In the genomic region with DNA sequence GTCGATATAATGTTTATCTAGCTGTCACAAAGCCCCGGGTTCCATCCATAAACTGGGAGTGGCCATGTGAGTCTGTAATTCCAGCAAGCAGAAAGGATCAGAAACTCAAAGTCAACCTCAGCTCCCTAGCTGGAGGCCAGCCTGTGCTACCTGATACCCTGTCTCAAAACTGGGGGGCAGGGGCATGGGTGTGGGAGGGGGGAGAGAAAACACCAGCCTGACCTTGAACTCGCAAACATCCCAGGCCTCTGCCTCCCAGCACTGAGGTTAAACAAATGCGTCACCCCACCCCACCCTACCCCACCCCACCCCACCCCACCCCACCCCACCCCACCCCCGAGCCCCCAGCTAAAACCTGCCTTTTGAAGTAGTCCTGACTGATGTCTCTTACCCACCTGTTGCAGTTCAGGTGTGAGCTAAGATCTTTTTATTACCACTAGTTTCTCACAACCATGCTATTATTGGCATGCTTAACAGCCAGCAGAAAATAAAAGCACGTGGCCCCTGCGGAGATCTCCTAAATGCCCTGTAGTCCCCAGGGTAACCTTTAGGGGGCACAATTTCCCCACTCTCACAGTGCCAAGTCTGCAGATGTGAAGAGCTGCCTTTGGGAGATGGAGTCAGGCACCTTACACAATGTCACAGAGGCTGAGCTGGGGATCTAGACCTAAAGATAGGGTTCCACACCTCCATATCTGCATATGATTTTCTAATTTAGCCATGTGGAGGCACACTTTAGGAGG, we compare ENCODE assay signal across 9 mouse cellular contexts. TPM values are rescaled to one million over a fixed set of nuclear protein-coding genes. Genes with fewer than 3 reads are reported as not detected.
DNase-seq lines count a peak whose midpoint lies in the region; ATAC-seq and TF ChIP-seq lines count a peak whose summit lies in the region.
"Had no signal": no experiment of that assay in that cellular context is flagged by ENCODE, and none has a peak within 500 bp of the region (broad histone marks: within the 10 kb centered on the region; RNA-seq: fewer than 3 reads in every experiment).

No protein-coding gene starts in this region.

- no peak for ATAC-seq in heart, postnatal 0 days (ENCODE audit: insufficient read depth, low read depth)

- 0 out of 2 replicates have a peak overlapping the region, but pooled peaks have one; percentile 20 for H3K9ac ChIP-seq in MEL (ENCODE audit: control insufficient read depth, low read depth, low read length, poor library complexity, severe bottlenecking)
- no peak overlapping the region for H3K9ac ChIP-seq in heart, postnatal 0 days (replicated peaks; ENCODE audit: low read depth, low read length)
- H3K9ac ChIP-seq: stomach, embryonic 15.5 days had no signal

- no peaks in the 10 kb centered on the region for H3K79me2 ChIP-seq in MEL (ENCODE audit: control insufficient read depth, insufficient read depth, low read length, poor library complexity)

- TF ChIP-seq RAD21 in MEL (IDR thresholded peaks at IDR 0.05; ENCODE audit: low read depth, low read length) = peak; percentile 94

- H3K27ac ChIP-seq in layer of hippocampus, adult 2 months = no peak overlapping the region
- no peak overlapping the region for H3K27ac ChIP-seq in MEL (ENCODE audit: control insufficient read depth, low read depth, low read length)
- H3K27ac ChIP-seq in cerebellum, adult 2 months (ENCODE audit: insufficient read depth, low read length) = no peak overlapping the region
- H3K27ac ChIP-seq in heart, postnatal 0 days (ENCODE audit: low read depth) = no peak overlapping the region
- H3K27ac ChIP-seq in limb, embryonic 10.5 days = no peak overlapping the region
- H3K27ac ChIP-seq: stomach, embryonic 15.5 days had no signal

- DNase-seq in layer of hippocampus, adult 2 months (ENCODE audit: low spot score in 2 of 2) = peak in 1 of 2 experiments; percentile 53
- no peak for DNase-seq in layer of hippocampus, postnatal 36 days
- peak; percentile 87 for DNase-seq in MEL (ENCODE audit: low read depth, low spot score)
- DNase-seq in cerebellum, adult 2 months = peak; percentile 21 to 51
- DNase-seq in heart, postnatal 0 days (ENCODE audit: low spot score) = peak; percentile 11
- DNase-seq in limb, embryonic 10.5 days (ENCODE audit: low spot score) = peak; percentile 69
- DNase-seq in naive thymus-derived CD4-positive, alpha-beta T cell, adult 2 months (ENCODE audit: low read depth) = peak; percentile 92
- DNase-seq in thymus, postnatal 4 days = peak; percentile 87

- peaks cover 0 to 6% of the 10 kb centered on the region in 2 experiments; a peak in 1 of 4 replicates for H3K4me1 ChIP-seq in MEL (ENCODE audit: control insufficient read depth in 1 of 2, insufficient read depth in 2 of 2, low read length in 2 of 2)
- H3K4me1 ChIP-seq in cerebellum, adult 2 months (ENCODE audit: control insufficient read depth, insufficient read depth, low read length) = 0 out of 2 replicates have a peak, but pooled peaks cover 2% of the 10 kb centered on the region
- H3K4me1 ChIP-seq in heart, postnatal 0 days (ENCODE audit: control insufficient read depth, insufficient read depth) = 0 out of 2 replicates have a peak, but pooled peaks cover 7% of the 10 kb centered on the region
- H3K4me1 ChIP-seq in limb, embryonic 10.5 days = peaks cover 27% of the 10 kb centered on the region

- no peaks in the 10 kb centered on the region for H3K27me3 ChIP-seq in MEL (ENCODE audit: control insufficient read depth in 1 of 2, insufficient read depth in 2 of 2, low read length in 2 of 2)
- H3K27me3 ChIP-seq in cerebellum, adult 2 months (ENCODE audit: control insufficient read depth, insufficient read depth, low read length) = peaks cover 3% of the 10 kb centered on the region; the same call in 1 of the 2 replicates
- H3K27me3 ChIP-seq in heart, postnatal 0 days (ENCODE audit: control insufficient read depth, insufficient read depth, low read length) = peaks cover 10% of the 10 kb centered on the region; the same call in 1 of the 2 replicates
- peaks cover 3% of the 10 kb centered on the region; the same call in 1 of the 2 replicates for H3K27me3 ChIP-seq in limb, embryonic 10.5 days (ENCODE audit: low read depth, poor library complexity, severe bottlenecking)
- H3K27me3 ChIP-seq: stomach, embryonic 15.5 days had no signal

- H3K36me3 ChIP-seq in MEL (ENCODE audit: control insufficient read depth in 1 of 2, insufficient read depth in 2 of 2, low read length in 2 of 2) = no peaks in the 10 kb centered on the region; a peak in 1 of 4 replicates
- no peaks in the 10 kb centered on the region for H3K36me3 ChIP-seq in heart, postnatal 0 days (replicated peaks; ENCODE audit: control insufficient read depth, insufficient read depth, low read length)
- H3K36me3 ChIP-seq in limb, embryonic 10.5 days = no peaks in the 10 kb centered on the region
- H3K36me3 ChIP-seq: stomach, embryonic 15.5 days had no signal

- no peak overlapping the region for H3K4me2 ChIP-seq in heart, postnatal 0 days (ENCODE audit: low read depth, low read length)
- H3K4me2 ChIP-seq: stomach, embryonic 15.5 days had no signal

- 40% methylated on average over 7 of the region's 7 CpGs for WGBS in cerebellum, adult 2 months
- 23% methylated on average over 7 of the region's 7 CpGs for WGBS in heart, postnatal 0 days
- 27% methylated on average over 7 of the region's 7 CpGs for WGBS in limb, embryonic 10.5 days

- no peak overlapping the region for H3K4me3 ChIP-seq in layer of hippocampus, adult 2 months
- H3K4me3 ChIP-seq in MEL (ENCODE audit: control insufficient read depth in 1 of 2, insufficient read depth in 1 of 2, low read depth in 2 of 2, low read length in 2 of 2) = no peak overlapping the region
- H3K4me3 ChIP-seq in cerebellum, adult 2 months (replicated peaks; ENCODE audit: insufficient read depth, low read depth, low read length) = no peak overlapping the region
- H3K4me3 ChIP-seq in heart, postnatal 0 days (ENCODE audit: low read depth, low read length) = no peak overlapping the region
- H3K4me3 ChIP-seq in limb, embryonic 10.5 days = no peak overlapping the region
- H3K4me3 ChIP-seq: stomach, embryonic 15.5 days had no signal

- H3K9me3 ChIP-seq in MEL (replicated peaks; ENCODE audit: insufficient read depth, low read length) = no peaks in the 10 kb centered on the region
- no peaks in the 10 kb centered on the region for H3K9me3 ChIP-seq in heart, postnatal 0 days (replicated peaks; ENCODE audit: control insufficient read depth, low read length)
- no peaks in the 10 kb centered on the region for H3K9me3 ChIP-seq in limb, embryonic 10.5 days (replicated peaks)
- H3K9me3 ChIP-seq: stomach, embryonic 15.5 days had no signal

- no peak for TF ChIP-seq EP300 in MEL (IDR thresholded peaks at IDR 0.05; ENCODE audit: low read depth in 1 of 2, low read length in 2 of 2)
- TF ChIP-seq EP300 in heart, postnatal 0 days (IDR thresholded peaks at IDR 0.05; ENCODE audit: low read depth) = no peak

- no peak for TF ChIP-seq POLR2A in MEL (IDR thresholded peaks at IDR 0.05; ENCODE audit: control insufficient read depth in 1 of 2, insufficient read depth in 1 of 2, low read depth in 1 of 2, low read length in 2 of 2, poor library complexity in 1 of 2)
- no peak for TF ChIP-seq POLR2A in cerebellum, adult 2 months (IDR thresholded peaks at IDR 0.05; ENCODE audit: borderline replicate concordance, insufficient read depth, low read length)

- peak; percentile 81 for TF ChIP-seq CTCF in layer of hippocampus, adult 2 months (conservative IDR thresholded peaks at IDR 0.05)
- peak; percentile 73 to 95 (median 94) for TF ChIP-seq CTCF in MEL (IDR thresholded peaks at IDR 0.05 in 2 of 3, conservative IDR thresholded peaks at IDR 0.05 in 1 of 3; ENCODE audit: control insufficient read depth in 1 of 3, insufficient read depth in 1 of 3, low read depth in 2 of 3, low read length in 3 of 3, poor library complexity in 1 of 3, severe bottlenecking in 1 of 3)
- peak; percentile 41; the same call in 1 of the 2 replicates for TF ChIP-seq CTCF in cerebellum, adult 2 months (IDR thresholded peaks at IDR 0.05; ENCODE audit: borderline replicate concordance, insufficient read depth, low read depth, low read length)
- TF ChIP-seq CTCF in heart, postnatal 0 days (IDR thresholded peaks at IDR 0.05; ENCODE audit: low read depth) = peak; percentile 48

RNA-seq across cellular contexts. Expression of a gene that starts 1.4 kb away (rescaled TPM):
- total RNA-seq in layer of hippocampus, adult 2 months (2021) = 10 to 100 TPM; 19.6 to 23.3 TPM
- total RNA-seq in layer of hippocampus, postnatal 36 days (2021) = 10 to 100 TPM; 13.9 to 17.7 TPM
- 0.16 and 0.27 TPM in 2 replicates for total RNA-seq in MEL (2012; rRNA removed)
- polyA plus RNA-seq in MEL (2012; ENCODE audit: insufficient read depth in 1 of 2, insufficient read length in 2 of 2, low read depth in 1 of 2, low replicate concordance in 2 of 2, missing spikeins in 1 of 2) = under 1 TPM in 1 of 2 experiments, not detected in 1; 0.54 TPM
- 9.5 and 12.1 TPM in 2 replicates for polyA plus RNA-seq in cerebellum, adult 2 months (2012; rRNA removed)
- 0.08 and 0.15 TPM in 2 replicates for total RNA-seq in heart, postnatal 0 days (2014; rRNA removed; ENCODE audit: low replicate concordance)
- polyA plus RNA-seq in heart, postnatal 0 days (2015; fragmentation: Nextera tagmentation; extraction: Ambion mirVana) = 0.04 TPM in 1 of 2 replicates, not detected in the other
- polyA plus RNA-seq in limb, embryonic 10.5 days (2016; fragmentation: Nextera tagmentation; extraction: Ambion mirVana) = 1.8 and 2.2 TPM in 2 replicates

RNA-seq across cellular contexts. Expression of a gene that starts 8.3 kb away (rescaled TPM):
- total RNA-seq in layer of hippocampus, adult 2 months (2021) = under 1 TPM; 0.91 to 0.97 TPM
- total RNA-seq in layer of hippocampus, postnatal 36 days (2021) = 1 to 10 TPM; 1.1 to 1.7 TPM
- total RNA-seq in MEL (2012; rRNA removed) = 0.46 and 0.56 TPM in 2 replicates
- polyA plus RNA-seq in MEL (2012; ENCODE audit: insufficient read depth in 1 of 2, insufficient read length in 2 of 2, low read depth in 1 of 2, low replicate concordance in 2 of 2, missing spikeins in 1 of 2) = 1 to 10 TPM in 1 of 2 experiments, not detected in 1; 1.9 TPM
- polyA plus RNA-seq in cerebellum, adult 2 months (2012; rRNA removed) = 1.2 and 1.5 TPM in 2 replicates
- total RNA-seq in heart, postnatal 0 days (2014; rRNA removed; ENCODE audit: low replicate concordance) = 0.19 and 1.9 TPM in 2 replicates
- polyA plus RNA-seq in heart, postnatal 0 days (2015; fragmentation: Nextera tagmentation; extraction: Ambion mirVana) = 0.18 and 0.79 TPM in 2 replicates
- 0.60 and 0.70 TPM in 2 replicates for polyA plus RNA-seq in limb, embryonic 10.5 days (2016; fragmentation: Nextera tagmentation; extraction: Ambion mirVana)

RNA-seq across cellular contexts. Expression of a gene that starts 29.7 kb away (rescaled TPM):
- 10 to 100 TPM; 28.1 to 29.3 TPM for total RNA-seq in layer of hippocampus, adult 2 months (2021)
- 10 to 100 TPM; 30.0 to 32.1 TPM for total RNA-seq in layer of hippocampus, postnatal 36 days (2021)
- 11.2 and 14.3 TPM in 2 replicates for total RNA-seq in MEL (2012; rRNA removed)
- 10 to 100 TPM in 1 of 2 experiments, not detected in 1; 32.0 TPM for polyA plus RNA-seq in MEL (2012; ENCODE audit: insufficient read depth in 1 of 2, insufficient read length in 2 of 2, low read depth in 1 of 2, low replicate concordance in 2 of 2, missing spikeins in 1 of 2)
- polyA plus RNA-seq in cerebellum, adult 2 months (2012; rRNA removed) = 76.2 and 81.4 TPM in 2 replicates
- 24.5 and 28.1 TPM in 2 replicates for total RNA-seq in heart, postnatal 0 days (2014; rRNA removed; ENCODE audit: low replicate concordance)
- polyA plus RNA-seq in heart, postnatal 0 days (2015; fragmentation: Nextera tagmentation; extraction: Ambion mirVana) = 23.1 and 23.2 TPM in 2 replicates
- polyA plus RNA-seq in limb, embryonic 10.5 days (2016; fragmentation: Nextera tagmentation; extraction: Ambion mirVana) = 10.7 and 11.2 TPM in 2 replicates

RNA-seq across cellular contexts. Expression of a gene that starts 43.7 kb away (rescaled TPM):
- total RNA-seq in layer of hippocampus, adult 2 months (2021) = under 1 TPM; 0.88 to 0.95 TPM
- under 1 TPM; 0.76 to 0.77 TPM for total RNA-seq in layer of hippocampus, postnatal 36 days (2021)
- 0.07 and 0.19 TPM in 2 replicates for total RNA-seq in MEL (2012; rRNA removed)
- 1 to 10 TPM in 1 of 2 experiments, not detected in 1; 1.0 TPM for polyA plus RNA-seq in MEL (2012; ENCODE audit: insufficient read depth in 1 of 2, insufficient read length in 2 of 2, low read depth in 1 of 2, low replicate concordance in 2 of 2, missing spikeins in 1 of 2)
- polyA plus RNA-seq in cerebellum, adult 2 months (2012; rRNA removed) = 0.86 and 1.1 TPM in 2 replicates
- 0.23 TPM in 1 of 2 replicates, not detected in the other for total RNA-seq in heart, postnatal 0 days (2014; rRNA removed; ENCODE audit: low replicate concordance)
- 0.14 and 0.26 TPM in 2 replicates for polyA plus RNA-seq in heart, postnatal 0 days (2015; fragmentation: Nextera tagmentation; extraction: Ambion mirVana)
- 0.29 and 0.38 TPM in 2 replicates for polyA plus RNA-seq in limb, embryonic 10.5 days (2016; fragmentation: Nextera tagmentation; extraction: Ambion mirVana)

RNA-seq across cellular contexts. Expression of a gene that starts 43.9 kb away (rescaled TPM):
- total RNA-seq in layer of hippocampus, adult 2 months (2021) = 10 to 100 TPM; 46.9 to 48.1 TPM
- total RNA-seq in layer of hippocampus, postnatal 36 days (2021) = 10 to 100 TPM; 45.3 to 51.0 TPM
- 0.42 and 0.62 TPM in 2 replicates for total RNA-seq in MEL (2012; rRNA removed)
- 1 to 10 TPM in 1 of 2 experiments, not detected in 1; 3.9 TPM for polyA plus RNA-seq in MEL (2012; ENCODE audit: insufficient read depth in 1 of 2, insufficient read length in 2 of 2, low read depth in 1 of 2, low replicate concordance in 2 of 2, missing spikeins in 1 of 2)
- polyA plus RNA-seq in cerebellum, adult 2 months (2012; rRNA removed) = 22.5 and 25.4 TPM in 2 replicates
- 2.7 and 4.7 TPM in 2 replicates for total RNA-seq in heart, postnatal 0 days (2014; rRNA removed; ENCODE audit: low replicate concordance)
- 0.80 and 1.00 TPM in 2 replicates for polyA plus RNA-seq in heart, postnatal 0 days (2015; fragmentation: Nextera tagmentation; extraction: Ambion mirVana)
- polyA plus RNA-seq in limb, embryonic 10.5 days (2016; fragmentation: Nextera tagmentation; extraction: Ambion mirVana) = 2.7 and 3.3 TPM in 2 replicates

Comparison
In these comparisons a context has a peak if more than half of its experiments do, and no peak if none do; other contexts are left out.
1. DNase-seq: peak in MEL (single experiment), cerebellum, adult 2 months (2 of 2), heart, postnatal 0 days (single experiment), limb, embryonic 10.5 days (single experiment), naive thymus-derived CD4-positive, alpha-beta T cell, adult 2 months (single experiment) and thymus, postnatal 4 days (single experiment); none in layer of hippocampus, postnatal 36 days (0 of 2).
2. CTCF ChIP-seq: peak in every context shown above with its lines; median percentile 94 in MEL; 81 in layer of hippocampus, adult 2 months; 48 in heart, postnatal 0 days; 41 in cerebellum, adult 2 months.
3. RNA of a gene that starts 1.4 kb away (total RNA-seq): 19.6 to 23.3 TPM in layer of hippocampus, adult 2 months and 13.9 to 17.7 TPM in layer of hippocampus, postnatal 36 days; 0.16 to 0.27 TPM in MEL and 0.08 to 0.15 TPM in heart, postnatal 0 days; every median in the first group is over 10 times any median in the second.